In the genomic region with DNA sequence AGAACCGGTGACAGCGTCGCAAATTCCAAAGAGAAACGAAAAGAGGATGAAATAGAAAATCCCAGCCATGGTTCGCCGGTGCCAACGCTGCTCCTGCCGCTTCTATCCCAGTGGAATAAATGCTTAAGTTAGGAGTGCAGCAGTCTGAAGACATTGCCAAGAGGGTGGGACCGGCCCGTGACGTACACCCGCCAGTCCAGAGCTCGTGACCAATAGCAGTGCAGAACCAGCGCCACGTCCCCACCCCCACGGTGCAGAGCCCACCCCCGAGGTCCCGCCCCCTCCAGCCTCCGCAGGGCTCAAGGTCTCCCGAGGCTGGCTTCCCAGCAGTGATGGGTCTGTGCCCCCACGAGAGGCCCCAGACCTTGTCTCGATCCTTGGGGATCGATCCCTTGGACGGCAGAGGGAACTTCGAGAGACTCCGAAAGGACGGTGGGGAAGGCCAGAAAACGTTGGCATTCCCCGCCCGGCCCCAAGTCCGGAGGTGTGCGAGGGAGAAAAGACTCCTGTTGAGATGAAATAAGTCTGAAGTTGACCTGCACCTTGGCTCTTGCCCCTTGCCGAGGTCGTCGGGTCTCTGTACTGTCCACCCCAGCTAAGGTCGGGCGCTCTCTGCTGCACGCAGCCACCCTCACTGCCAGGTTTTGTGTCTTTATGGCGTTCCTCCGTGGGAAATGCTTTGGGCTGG, we compare ENCODE assay signal across 8 mouse cellular contexts. TPM values are rescaled to one million over a fixed set of nuclear protein-coding genes. Genes with fewer than 3 reads are reported as not detected.
DNase-seq lines count a peak whose midpoint lies in the region; ATAC-seq lines count a peak whose summit lies in the region.

Gene Epha4, minus strand, starts transcription at position 126 of the 688 bp plus-strand sequence.

- H3K4me3 ChIP-seq in erythroblast, embryonic 14.5 days (replicated peaks) = peak within 1 kb of the TSS; percentile 42
- H3K4me3 ChIP-seq in embryonic facial prominence, embryonic 15.5 days (replicated peaks) = peak within 1 kb of the TSS; percentile 70
- peak within 1 kb of the TSS; percentile 71 for H3K4me3 ChIP-seq in kidney, embryonic 14.5 days (ENCODE audit: low read length)
- H3K4me3 ChIP-seq in limb, embryonic 13.5 days = peak within 1 kb of the TSS; percentile 79
- peak within 1 kb of the TSS; percentile 73 for H3K4me3 ChIP-seq in midbrain, embryonic 13.5 days (replicated peaks)
- H3K4me3 ChIP-seq in stomach, embryonic 15.5 days (replicated peaks) = peak within 1 kb of the TSS; percentile 62

- peaks cover 52% of the 10 kb centered on the region for H3K27me3 ChIP-seq in erythroblast, embryonic 14.5 days (ENCODE audit: control insufficient read depth)
- no peaks in the 10 kb centered on the region for H3K27me3 ChIP-seq in embryonic facial prominence, embryonic 15.5 days
- H3K27me3 ChIP-seq in kidney, embryonic 14.5 days (ENCODE audit: control insufficient read depth, insufficient read depth, low read length) = peaks cover 10% of the 10 kb centered on the region; the same call in 1 of the 2 replicates
- H3K27me3 ChIP-seq in limb, embryonic 13.5 days = peaks cover 17% of the 10 kb centered on the region
- H3K27me3 ChIP-seq in midbrain, embryonic 13.5 days = 0 out of 2 replicates have a peak, but pooled peaks cover 1% of the 10 kb centered on the region
- peaks cover 12% of the 10 kb centered on the region; the same call in 1 of the 2 replicates for H3K27me3 ChIP-seq in stomach, embryonic 15.5 days (replicated peaks)

- H3K9ac ChIP-seq in embryonic facial prominence, embryonic 15.5 days = peak within 1 kb of the TSS; percentile 72
- H3K9ac ChIP-seq in kidney, embryonic 14.5 days (ENCODE audit: low read depth, low read length) = peak within 1 kb of the TSS; percentile 64
- peak within 1 kb of the TSS; percentile 90 for H3K9ac ChIP-seq in limb, embryonic 13.5 days
- peak within 1 kb of the TSS; percentile 84 for H3K9ac ChIP-seq in midbrain, embryonic 13.5 days (replicated peaks)
- peak within 1 kb of the TSS; percentile 34 for H3K9ac ChIP-seq in stomach, embryonic 15.5 days

- under 1% methylated on average over 40 of the region's 40 CpGs for WGBS in embryonic facial prominence, embryonic 15.5 days
- under 1% methylated on average over 40 of the region's 40 CpGs for WGBS in kidney, embryonic 14.5 days
- WGBS in limb, embryonic 13.5 days = under 1% methylated on average over 40 of the region's 40 CpGs
- under 1% methylated on average over 40 of the region's 40 CpGs for WGBS in midbrain, embryonic 13.5 days
- WGBS in stomach, embryonic 15.5 days = under 1% methylated on average over 40 of the region's 40 CpGs

- H3K27ac ChIP-seq in embryonic facial prominence, embryonic 15.5 days (replicated peaks) = peak within 1 kb of the TSS; percentile 84
- H3K27ac ChIP-seq in kidney, embryonic 14.5 days (ENCODE audit: low read depth, low read length) = peak within 1 kb of the TSS; percentile 62
- peak within 1 kb of the TSS; percentile 92 for H3K27ac ChIP-seq in limb, embryonic 13.5 days
- H3K27ac ChIP-seq in midbrain, embryonic 13.5 days = peak within 1 kb of the TSS; percentile 90
- peak within 1 kb of the TSS; percentile 63 for H3K27ac ChIP-seq in stomach, embryonic 15.5 days

- peaks cover 8% of the 10 kb centered on the region for H3K4me1 ChIP-seq in erythroblast, embryonic 14.5 days (ENCODE audit: control insufficient read depth)
- H3K4me1 ChIP-seq in embryonic facial prominence, embryonic 15.5 days = peaks cover 33% of the 10 kb centered on the region
- H3K4me1 ChIP-seq in kidney, embryonic 14.5 days (ENCODE audit: control insufficient read depth, insufficient read depth, low read length) = peaks cover 13% of the 10 kb centered on the region; the same call in 1 of the 2 replicates
- peaks cover 22% of the 10 kb centered on the region for H3K4me1 ChIP-seq in limb, embryonic 13.5 days
- H3K4me1 ChIP-seq in midbrain, embryonic 13.5 days (replicated peaks) = peaks cover 49% of the 10 kb centered on the region
- peaks cover 18% of the 10 kb centered on the region; the same call in 1 of the 2 replicates for H3K4me1 ChIP-seq in stomach, embryonic 15.5 days

- peak; percentile 92 to 93 for DNase-seq in heart, adult 9 months (ENCODE audit: low spot score in 2 of 2)

- peak within 1 kb of the TSS; percentile 87 for H3K4me2 ChIP-seq in embryonic facial prominence, embryonic 15.5 days (replicated peaks)
- H3K4me2 ChIP-seq in kidney, embryonic 14.5 days (replicated peaks; ENCODE audit: low read depth, low read length) = peak within 1 kb of the TSS; percentile 96
- H3K4me2 ChIP-seq in limb, embryonic 13.5 days (replicated peaks) = peak within 1 kb of the TSS; percentile 93
- H3K4me2 ChIP-seq in midbrain, embryonic 13.5 days (replicated peaks) = peak within 1 kb of the TSS; percentile 92
- peak within 1 kb of the TSS; percentile 97 for H3K4me2 ChIP-seq in stomach, embryonic 15.5 days

- H3K9me3 ChIP-seq in erythroblast, embryonic 14.5 days (ENCODE audit: control insufficient read depth, low read length) = peaks cover 2% of the 10 kb centered on the region; the same call in 1 of the 2 replicates
- H3K9me3 ChIP-seq in embryonic facial prominence, embryonic 15.5 days (replicated peaks) = no peaks in the 10 kb centered on the region
- H3K9me3 ChIP-seq in kidney, embryonic 14.5 days (ENCODE audit: control insufficient read depth, low read length) = no peaks in the 10 kb centered on the region
- no peaks in the 10 kb centered on the region for H3K9me3 ChIP-seq in limb, embryonic 13.5 days
- H3K9me3 ChIP-seq in midbrain, embryonic 13.5 days = no peaks in the 10 kb centered on the region
- H3K9me3 ChIP-seq in stomach, embryonic 15.5 days = no peaks in the 10 kb centered on the region

- no peak for ATAC-seq in erythroblast, adult 5-6 weeks (replicated peaks; ENCODE audit: low FRiP score, poor library complexity, severe bottlenecking)
- peak; percentile 96 for ATAC-seq in embryonic facial prominence, embryonic 15.5 days (ENCODE audit: insufficient number of reproducible peaks, low FRiP score, low TSS enrichment, low read depth)
- peak; percentile 94 for ATAC-seq in kidney, embryonic 14.5 days (ENCODE audit: low FRiP score, low TSS enrichment)
- ATAC-seq in limb, embryonic 13.5 days (ENCODE audit: low FRiP score, low read depth) = peak; percentile 95
- peak; percentile 92 for ATAC-seq in midbrain, embryonic 13.5 days
- peak; percentile 94 for ATAC-seq in stomach, embryonic 15.5 days (ENCODE audit: insufficient read depth, low FRiP score, low read depth)

- no peaks in the 10 kb centered on the region for H3K36me3 ChIP-seq in erythroblast, embryonic 14.5 days (ENCODE audit: control insufficient read depth)
- H3K36me3 ChIP-seq in embryonic facial prominence, embryonic 15.5 days = peaks cover under 1% of the 10 kb centered on the region; the same call in 1 of the 2 replicates
- H3K36me3 ChIP-seq in kidney, embryonic 14.5 days (ENCODE audit: control insufficient read depth, insufficient read depth, low read length) = no peaks in the 10 kb centered on the region
- H3K36me3 ChIP-seq in limb, embryonic 13.5 days = peaks cover 11% of the 10 kb centered on the region
- H3K36me3 ChIP-seq in midbrain, embryonic 13.5 days = no peaks in the 10 kb centered on the region; the same call in 1 of the 2 replicates
- H3K36me3 ChIP-seq in stomach, embryonic 15.5 days = no peaks in the 10 kb centered on the region

RNA-seq across cellular contexts. Expression of gene Epha4, which starts in this region (rescaled TPM):
- 0.01 TPM in 1 of 2 replicates, not detected in the other for polyA plus RNA-seq in erythroblast, embryonic 14.5 days (2012)
- 0.77 TPM in 1 of 2 replicates, not detected in the other for total RNA-seq in erythroblast, adult 5-6 weeks (2015; ENCODE audit: low replicate concordance)
- total RNA-seq in erythroblast, adult 5-6 weeks (2017; ENCODE audit: low replicate concordance) = 0.09 and 0.56 TPM in 2 replicates
- polyA plus RNA-seq in embryonic facial prominence, embryonic 15.5 days (2015; fragmentation: Nextera tagmentation; extraction: Ambion mirVana) = 36.8 and 38.2 TPM in 2 replicates
- polyA plus RNA-seq in kidney, embryonic 14.5 days (2014; fragmentation: Nextera tagmentation; extraction: Ambion mirVana) = 12.1 and 24.0 TPM in 2 replicates
- 58.9 and 59.5 TPM in 2 replicates for polyA plus RNA-seq in limb, embryonic 13.5 days (2015; fragmentation: Nextera tagmentation; extraction: Ambion mirVana)
- 36.5 and 37.5 TPM in 2 replicates for polyA plus RNA-seq in midbrain, embryonic 13.5 days (2015; fragmentation: Nextera tagmentation; extraction: Ambion mirVana)
- 9.4 and 11.8 TPM in 2 replicates for polyA plus RNA-seq in stomach, embryonic 15.5 days (2015; fragmentation: Nextera tagmentation; extraction: Ambion mirVana)

Comparison
In these comparisons a context has a peak if more than half of its experiments do, and no peak if none do; other contexts are left out.
1. RNA of gene Epha4 (polyA plus RNA-seq): 58.9 to 59.5 TPM in limb, embryonic 13.5 days, 36.8 to 38.2 TPM in embryonic facial prominence, embryonic 15.5 days, 36.5 to 37.5 TPM in midbrain, embryonic 13.5 days, 12.1 to 24.0 TPM in kidney, embryonic 14.5 days and 9.4 to 11.8 TPM in stomach, embryonic 15.5 days; 0.01 TPM in erythroblast, embryonic 14.5 days; every median in the first group is over 10 times any median in the second.
2. H3K9ac ChIP-seq: peak in every context shown above with its lines; median percentile 90 in limb, embryonic 13.5 days; 84 in midbrain, embryonic 13.5 days; 72 in embryonic facial prominence, embryonic 15.5 days; 64 in kidney, embryonic 14.5 days; 34 in stomach, embryonic 15.5 days.
3. Peak in every context shown above with its lines, with median percentiles within 50 percentile points of each other: H3K4me3 ChIP-seq, H3K27ac ChIP-seq and H3K4me2 ChIP-seq.